Mouse (Mus musculus): ENCODE measurements around the gene Hist2h2aa1.

GRCm38 (mm10) chr3:96269511-96270474 is 24.5 kb downstream of the Hist2h2aa1 start, which contains the start of gene Hist2h2bb:
- TF ChIP-seq POLR2AphosphoS2 (IDR thresholded peaks at IDR 0.05; ENCODE audit: insufficient read length, low read depth): peak; percentile 99
- no peak for TF ChIP-seq USF1 (IDR thresholded peaks at IDR 0.05; ENCODE audit: low read depth)
- TF ChIP-seq TCF12 (IDR thresholded peaks at IDR 0.05; ENCODE audit: insufficient read depth, poor library complexity, severe bottlenecking): no peak
- no peak for TF ChIP-seq MAX (IDR thresholded peaks at IDR 0.05; ENCODE audit: low read depth)
- TF ChIP-seq CEBPB (IDR thresholded peaks at IDR 0.05; ENCODE audit: insufficient read depth, poor library complexity, severe bottlenecking): 0 out of 2 replicates have a peak, but pooled peaks have one; percentile 2
- TF ChIP-seq POLR2A (IDR thresholded peaks at IDR 0.05; ENCODE audit: insufficient read length, low read depth): peak; percentile 89
- no peak for TF ChIP-seq MYOD1 (IDR thresholded peaks at IDR 0.05; ENCODE audit: control insufficient read depth in 1 of 3, insufficient read length in 2 of 3, low read depth in 2 of 3)
- TF ChIP-seq E2F4 (IDR thresholded peaks at IDR 0.05; ENCODE audit: insufficient read depth): no peak
- no peak for TF ChIP-seq MYOG (IDR thresholded peaks at IDR 0.05; ENCODE audit: control insufficient read depth in 1 of 3, insufficient read depth in 1 of 3, insufficient read length in 2 of 3, low read depth in 2 of 3)
- TF ChIP-seq TCF3 (IDR thresholded peaks at IDR 0.05; ENCODE audit: insufficient read length, low read depth): no peak
- no peak for TF ChIP-seq SRF (IDR thresholded peaks at IDR 0.05; ENCODE audit: control insufficient read depth, insufficient read length, low read depth)

Measured in myocyte (in vitro differentiated cells).